Mouse (Mus musculus): ENCODE data around the gene Pecam1. TPM values are rescaled to one million over a fixed set of nuclear protein-coding genes. Genes with fewer than 3 reads are reported as not detected.
"Not testable (repeated sequence)": the region's sequence is repeated elsewhere in the genome, so short reads cannot be mapped to it uniquely, and the experiment has no call there.

Pecam1 gene
- polyA plus RNA-seq, 1 experiment from 2014 or later = 23.6 TPM

DNA sequence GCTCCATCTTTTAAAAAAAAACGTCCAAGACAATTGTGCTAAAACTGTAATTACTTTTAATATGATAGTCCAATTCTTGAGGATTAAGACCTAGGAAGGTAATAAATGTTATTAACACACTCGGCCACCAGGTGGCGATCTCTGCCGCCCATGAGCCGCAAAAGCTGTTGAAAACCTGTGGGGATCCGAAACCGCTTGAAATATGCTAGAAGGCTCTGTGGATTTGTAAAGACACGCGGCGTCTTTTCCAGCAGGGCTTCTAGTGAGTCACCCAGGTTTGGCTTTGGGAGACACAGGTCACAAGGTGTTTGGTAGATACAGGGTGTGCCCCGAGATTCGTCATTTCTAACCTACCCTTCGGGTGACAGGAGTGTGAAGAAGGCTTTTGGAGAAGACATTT lies 102.1 kb downstream of the Pecam1 start:
- no peak overlapping the region for H3K4me2 ChIP-seq
- H3K27ac ChIP-seq = no peak overlapping the region
- H3K27me3 ChIP-seq = no peaks in the 10 kb centered on the region
- no peaks in the 10 kb centered on the region for H3K4me1 ChIP-seq (replicated peaks)
- H3K36me3 ChIP-seq = no peaks in the 10 kb centered on the region
- no peak for ATAC-seq (ENCODE audit: insufficient number of reproducible peaks, insufficient read depth, low FRiP score, low TSS enrichment, low read depth)
- 29% methylated on average over 13 of the region's 13 CpGs for WGBS
- no peak overlapping the region for H3K9ac ChIP-seq (replicated peaks)
- no peaks in the 10 kb centered on the region for H3K9me3 ChIP-seq
- H3K4me3 ChIP-seq (replicated peaks) = no peak overlapping the region

DNA sequence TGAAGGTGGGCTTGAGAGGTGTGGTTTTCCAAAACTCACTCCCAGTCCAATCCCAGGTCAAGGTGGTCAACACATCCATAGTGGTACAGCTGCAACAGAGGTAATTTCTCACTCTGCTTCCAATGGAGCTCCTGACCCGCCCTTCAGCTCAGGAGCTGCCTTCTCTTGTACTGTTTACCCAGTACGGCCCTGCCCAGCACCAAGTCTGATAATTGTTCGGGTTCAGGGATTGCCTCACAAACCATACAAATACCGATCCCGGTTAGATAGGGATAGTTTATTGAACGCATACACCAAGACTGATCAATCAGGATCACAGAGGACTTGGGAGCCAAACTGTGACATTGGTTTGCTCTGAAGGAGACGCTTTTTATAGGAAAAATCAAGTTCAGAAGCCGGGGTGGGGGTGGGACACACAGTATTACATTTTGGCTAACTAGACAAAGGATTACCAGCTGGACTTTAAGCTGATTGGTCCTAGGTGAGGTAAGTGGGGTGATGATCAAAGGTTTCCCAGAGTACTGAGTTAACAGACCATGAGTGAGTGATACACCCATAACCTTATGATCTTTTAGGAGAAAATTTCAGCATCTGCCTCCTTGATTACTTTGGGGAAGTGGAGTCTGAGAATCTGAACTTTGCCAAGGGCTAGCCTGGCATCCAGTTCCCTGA lies 107.3 kb downstream of the Pecam1 start:
- Histone ChIP-seq H3K27ac (no peak overlapping the region), H3K27me3 (no peaks in the 10 kb centered on the region), H3K9me3 (no peaks in the 10 kb centered on the region), H3K36me3 (no peaks in the 10 kb centered on the region), H3K9ac (replicated peaks) (no peak overlapping the region), H3K4me1 (replicated peaks) (peaks cover 19% of the 10 kb centered on the region), H3K4me3 (replicated peaks) (no peak overlapping the region), H3K4me2 (no peak overlapping the region)
- WGBS = 79% methylated on average over 8 of the region's 8 CpGs
- ATAC-seq (ENCODE audit: insufficient number of reproducible peaks, insufficient read depth, low FRiP score, low TSS enrichment, low read depth) = no peak

DNA sequence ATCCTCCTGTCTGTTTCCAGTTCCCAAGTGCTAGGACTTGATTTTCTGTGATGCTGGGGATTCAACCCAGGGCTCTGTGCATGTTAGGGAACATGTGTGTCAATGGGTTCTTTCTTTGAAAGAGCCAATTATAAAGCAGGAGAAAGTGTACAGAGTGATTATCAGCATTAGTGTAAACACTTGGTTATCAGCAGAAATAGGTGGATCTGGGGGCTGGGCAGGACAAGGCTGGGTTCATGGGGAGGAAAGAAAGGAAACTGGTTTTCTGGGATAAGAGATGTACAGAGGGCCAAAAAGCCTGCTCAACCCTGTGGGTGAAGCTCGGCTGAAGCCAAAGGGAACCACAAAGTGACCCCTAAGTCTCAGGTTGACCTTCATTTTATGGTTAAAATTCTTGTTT lies 108.8 kb downstream of the Pecam1 start:
- H3K4me3 ChIP-seq (replicated peaks) = no peak overlapping the region
- peaks cover 24% of the 10 kb centered on the region for H3K4me1 ChIP-seq (replicated peaks)
- H3K9me3 ChIP-seq = no peaks in the 10 kb centered on the region
- no peak for ATAC-seq (ENCODE audit: insufficient number of reproducible peaks, insufficient read depth, low FRiP score, low TSS enrichment, low read depth)
- H3K9ac ChIP-seq (replicated peaks) = no peak overlapping the region; the same call in 1 of the 2 replicates
- H3K36me3 ChIP-seq = no peaks in the 10 kb centered on the region
- 79% methylated on average over 1 of the region's 1 CpGs for WGBS
- H3K27ac ChIP-seq = no peak overlapping the region
- H3K27me3 ChIP-seq = no peaks in the 10 kb centered on the region
- no peak overlapping the region for H3K4me2 ChIP-seq

DNA sequence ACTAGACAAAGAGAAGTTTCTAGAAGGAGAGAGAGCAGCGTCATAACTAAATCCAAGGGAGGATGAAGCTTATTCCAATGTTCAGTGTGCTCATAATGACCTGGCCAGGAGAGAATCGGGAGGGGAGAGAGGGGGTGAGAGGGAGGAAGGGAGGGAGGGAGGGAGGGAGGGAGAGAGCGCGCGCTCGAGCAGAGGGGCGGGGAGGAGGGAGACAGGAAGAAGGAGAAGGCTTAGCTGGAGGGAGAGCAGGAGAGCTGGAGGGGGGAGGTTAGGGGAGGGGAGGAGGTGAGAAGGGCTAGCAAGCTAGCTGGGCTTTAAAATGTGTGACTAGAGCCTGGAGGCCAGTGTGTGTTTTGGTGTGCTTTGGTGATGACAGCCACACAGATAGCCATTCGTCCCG lies 110.4 kb downstream of the Pecam1 start:
- no peak overlapping the region for H3K9ac ChIP-seq (replicated peaks)
- no peaks in the 10 kb centered on the region for H3K27me3 ChIP-seq
- no peak overlapping the region for H3K4me3 ChIP-seq (replicated peaks)
- no peaks in the 10 kb centered on the region for H3K9me3 ChIP-seq
- H3K4me2 ChIP-seq = 0 out of 2 replicates have a peak overlapping the region, but pooled peaks have one; percentile 19
- ATAC-seq (ENCODE audit: insufficient number of reproducible peaks, insufficient read depth, low FRiP score, low TSS enrichment, low read depth) = no peak
- 0 out of 2 replicates have a peak overlapping the region, but pooled peaks have one; percentile 45 for H3K27ac ChIP-seq
- H3K36me3 ChIP-seq = no peaks in the 10 kb centered on the region
- peaks cover 24% of the 10 kb centered on the region for H3K4me1 ChIP-seq (replicated peaks)
- 19% methylated on average over 9 of the region's 9 CpGs for WGBS

DNA sequence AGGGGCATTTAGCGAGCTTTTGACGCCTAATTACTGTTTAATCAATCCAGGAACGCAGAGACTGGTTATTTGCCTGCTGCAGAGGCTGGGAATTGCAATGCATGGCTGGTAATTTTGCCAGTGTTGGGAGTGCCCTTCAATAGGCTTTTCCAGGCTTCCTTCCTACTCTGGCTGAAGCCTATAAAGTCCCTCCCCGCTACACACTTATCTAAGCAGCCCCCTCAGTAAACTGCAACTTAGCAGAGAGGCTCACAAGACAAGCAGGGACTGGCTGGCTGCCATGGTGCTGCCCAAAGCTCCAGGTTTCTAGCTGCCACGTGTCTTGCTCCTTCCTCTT lies 111.1 kb downstream of the Pecam1 start:
- H3K4me3 ChIP-seq (replicated peaks) = no peak overlapping the region
- no peak for ATAC-seq (ENCODE audit: insufficient number of reproducible peaks, insufficient read depth, low FRiP score, low TSS enrichment, low read depth)
- 0 out of 2 replicates have a peak overlapping the region, but pooled peaks have one; percentile 19 for H3K4me2 ChIP-seq
- H3K27me3 ChIP-seq = no peaks in the 10 kb centered on the region
- no peak overlapping the region for H3K9ac ChIP-seq (replicated peaks)
- 0 out of 2 replicates have a peak overlapping the region, but pooled peaks have one; percentile 45 for H3K27ac ChIP-seq
- H3K36me3 ChIP-seq = no peaks in the 10 kb centered on the region
- peaks cover 24% of the 10 kb centered on the region for H3K4me1 ChIP-seq (replicated peaks)
- 11% methylated on average over 5 of the region's 5 CpGs for WGBS
- no peaks in the 10 kb centered on the region for H3K9me3 ChIP-seq

DNA sequence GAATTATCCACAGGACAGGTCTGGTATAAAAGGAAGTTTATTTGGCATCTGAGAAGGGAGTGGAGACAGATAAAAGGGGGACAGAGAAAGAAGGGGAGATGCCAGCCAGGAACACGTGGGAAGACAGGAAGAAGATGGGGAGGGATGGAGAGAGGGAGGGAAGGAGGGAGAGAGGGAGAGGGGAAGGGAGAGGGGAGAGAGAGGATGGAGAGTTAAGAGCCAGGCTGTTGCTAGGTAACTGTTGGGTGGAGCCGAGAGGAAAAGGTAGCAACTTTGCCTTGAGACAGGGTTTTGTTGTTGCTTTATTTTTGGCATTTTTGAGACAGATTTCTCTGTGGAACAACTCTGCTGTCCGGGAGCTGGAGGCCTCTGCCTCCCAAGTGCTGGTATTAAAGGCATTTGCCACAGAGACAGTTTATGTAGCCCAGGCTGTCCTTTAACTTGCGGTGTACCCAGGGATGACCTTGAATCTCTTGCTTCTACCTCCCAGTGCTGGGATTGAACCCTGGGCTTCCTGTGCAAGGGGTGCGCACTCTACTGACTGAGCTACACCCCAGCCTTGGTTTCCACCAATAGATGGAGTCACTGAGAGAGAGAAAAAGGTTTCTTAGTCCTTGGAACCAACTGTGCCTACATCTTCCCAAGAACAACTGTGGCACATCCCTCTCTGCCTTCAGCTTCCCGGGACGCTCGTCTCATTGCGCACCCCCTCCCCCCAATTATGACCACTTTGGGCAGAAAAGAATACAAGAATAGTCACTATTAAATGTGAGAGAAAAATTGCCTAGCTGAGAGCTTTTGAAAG lies 111.7 kb downstream of the Pecam1 start:
- H3K9me3 ChIP-seq = no peaks in the 10 kb centered on the region
- no peak overlapping the region for H3K27ac ChIP-seq
- ATAC-seq (ENCODE audit: insufficient number of reproducible peaks, insufficient read depth, low FRiP score, low TSS enrichment, low read depth) = no peak
- no peak overlapping the region for H3K9ac ChIP-seq (replicated peaks)
- H3K27me3 ChIP-seq = no peaks in the 10 kb centered on the region
- no peaks in the 10 kb centered on the region for H3K36me3 ChIP-seq
- H3K4me1 ChIP-seq (replicated peaks) = peaks cover 24% of the 10 kb centered on the region
- no peak overlapping the region for H3K4me3 ChIP-seq (replicated peaks)
- 33% methylated on average over 9 of the region's 9 CpGs for WGBS
- H3K4me2 ChIP-seq = no peak overlapping the region

DNA sequence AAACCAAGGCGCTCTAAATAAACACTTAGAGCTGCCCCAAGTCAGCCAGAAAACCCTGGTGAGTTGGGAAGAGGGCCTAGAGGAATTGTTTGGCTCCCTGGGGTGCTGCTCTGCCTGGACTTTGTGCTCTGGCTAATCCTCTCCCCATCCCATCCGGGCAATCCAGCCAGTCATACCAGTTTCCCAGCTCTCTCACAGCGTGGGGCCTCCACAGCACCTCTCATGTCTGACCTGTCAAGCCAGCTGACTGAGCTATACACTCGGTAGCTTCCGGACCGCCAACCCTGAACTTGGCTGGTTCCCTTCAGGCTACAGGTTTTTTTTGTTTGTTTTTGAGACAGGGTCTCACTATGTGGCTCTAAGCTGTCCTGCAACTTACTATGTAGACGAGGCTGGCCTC lies 112.7 kb downstream of the Pecam1 start:
- no peak overlapping the region for H3K27ac ChIP-seq
- H3K4me2 ChIP-seq = no peak overlapping the region
- no peak overlapping the region for H3K9ac ChIP-seq (replicated peaks)
- peaks cover 7% of the 10 kb centered on the region for H3K9me3 ChIP-seq
- 14% methylated on average over 7 of the region's 7 CpGs for WGBS
- no peak overlapping the region for H3K4me3 ChIP-seq (replicated peaks)
- no peak for ATAC-seq (ENCODE audit: insufficient number of reproducible peaks, insufficient read depth, low FRiP score, low TSS enrichment, low read depth)
- H3K36me3 ChIP-seq = no peaks in the 10 kb centered on the region
- H3K4me1 ChIP-seq (replicated peaks) = peaks cover 24% of the 10 kb centered on the region
- no peaks in the 10 kb centered on the region for H3K27me3 ChIP-seq

DNA sequence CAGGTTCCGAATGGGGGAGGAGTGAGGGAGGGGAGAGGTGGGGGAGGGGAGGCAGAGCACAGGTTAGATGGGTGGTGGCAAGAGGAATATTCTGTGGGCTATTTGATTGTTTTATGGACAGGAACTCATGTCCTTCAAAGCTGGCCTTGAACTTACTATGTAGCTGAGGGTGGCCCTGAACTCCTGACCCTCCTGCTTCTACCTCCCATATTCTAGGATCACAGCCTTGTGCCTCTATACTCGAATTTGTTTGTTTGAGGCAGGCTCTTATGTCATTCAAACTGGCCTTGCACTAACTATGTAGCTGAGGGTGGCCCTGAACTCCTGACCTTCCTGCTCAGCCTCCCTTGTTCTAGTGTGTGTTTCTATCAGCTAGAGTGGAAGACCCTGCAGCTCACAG lies 114.5 kb downstream of the Pecam1 start:
- no peak overlapping the region for H3K9ac ChIP-seq (replicated peaks)
- H3K4me3 ChIP-seq (replicated peaks) = no peak overlapping the region
- peaks cover 24% of the 10 kb centered on the region for H3K4me1 ChIP-seq (replicated peaks)
- H3K36me3 ChIP-seq = no peaks in the 10 kb centered on the region
- no peaks in the 10 kb centered on the region for H3K27me3 ChIP-seq
- no peak overlapping the region for H3K4me2 ChIP-seq
- peaks cover 18% of the 10 kb centered on the region for H3K9me3 ChIP-seq
- no peak overlapping the region for H3K27ac ChIP-seq
- WGBS = 54% methylated on average over 2 of the region's 2 CpGs
- ATAC-seq (ENCODE audit: insufficient number of reproducible peaks, insufficient read depth, low FRiP score, low TSS enrichment, low read depth) = no peak

DNA sequence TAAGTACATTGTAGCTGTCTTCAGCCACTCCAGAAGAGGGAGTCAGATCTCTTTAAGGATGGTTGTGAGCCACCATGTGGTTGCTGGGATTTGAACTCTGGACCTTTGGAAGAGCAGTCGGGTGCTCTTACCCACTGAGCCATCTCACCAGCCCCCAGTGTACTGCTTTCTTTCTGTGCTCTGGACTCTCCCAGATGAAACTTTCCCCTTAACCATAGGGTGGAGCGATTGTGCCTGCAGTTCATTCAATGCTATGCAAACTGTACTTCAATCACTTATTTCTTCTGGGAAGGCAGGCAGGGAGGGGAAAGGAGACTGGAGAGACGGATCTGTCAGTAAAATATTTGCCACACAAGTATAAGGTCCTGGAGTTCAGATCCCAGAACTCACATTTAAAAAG lies 116.3 kb downstream of the Pecam1 start:
- 86% methylated on average over 3 of the region's 3 CpGs for WGBS
- ATAC-seq (ENCODE audit: insufficient number of reproducible peaks, insufficient read depth, low FRiP score, low TSS enrichment, low read depth); H3K36me3 ChIP-seq; H3K9ac ChIP-seq (replicated peaks); H3K4me3 ChIP-seq (replicated peaks); H3K27ac ChIP-seq; H3K27me3 ChIP-seq; H3K4me2 ChIP-seq: not testable (repeated sequence)
- peaks cover 18% of the 10 kb centered on the region for H3K9me3 ChIP-seq
- peaks cover 11% of the 10 kb centered on the region for H3K4me1 ChIP-seq (replicated peaks)

DNA sequence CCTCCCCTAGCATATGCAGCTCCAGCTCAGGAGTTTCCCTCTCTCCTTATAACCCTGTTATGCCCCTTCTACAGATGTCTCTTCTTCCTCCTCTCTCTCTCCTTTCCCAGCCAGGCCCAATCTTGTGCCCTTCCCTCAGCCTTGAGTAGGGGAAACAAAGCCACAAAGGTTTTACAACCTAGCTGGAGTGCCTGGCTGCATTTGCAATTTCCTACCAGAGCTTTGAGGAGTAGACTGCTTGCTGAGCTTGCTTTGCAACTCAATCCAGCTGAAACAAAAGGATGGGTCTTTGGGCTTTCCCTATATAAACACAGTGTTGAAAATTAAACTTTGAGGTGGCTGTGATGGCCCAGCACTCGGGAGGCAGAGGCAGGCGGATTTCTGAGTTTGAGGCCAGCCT lies 117.0 kb downstream of the Pecam1 start:
- Histone ChIP-seq H3K27ac (no peak overlapping the region), H3K9ac (replicated peaks) (no peak overlapping the region), H3K4me3 (replicated peaks) (no peak overlapping the region), H3K4me1 (replicated peaks) (peaks cover 5% of the 10 kb centered on the region; the same call in 1 of the 2 replicates), H3K4me2 (no peak overlapping the region), H3K36me3 (no peaks in the 10 kb centered on the region), H3K27me3 (no peaks in the 10 kb centered on the region), H3K9me3 (peaks cover 18% of the 10 kb centered on the region)
- ATAC-seq (ENCODE audit: insufficient number of reproducible peaks, insufficient read depth, low FRiP score, low TSS enrichment, low read depth) = no peak
- WGBS = 88% methylated on average over 2 of the region's 2 CpGs

DNA sequence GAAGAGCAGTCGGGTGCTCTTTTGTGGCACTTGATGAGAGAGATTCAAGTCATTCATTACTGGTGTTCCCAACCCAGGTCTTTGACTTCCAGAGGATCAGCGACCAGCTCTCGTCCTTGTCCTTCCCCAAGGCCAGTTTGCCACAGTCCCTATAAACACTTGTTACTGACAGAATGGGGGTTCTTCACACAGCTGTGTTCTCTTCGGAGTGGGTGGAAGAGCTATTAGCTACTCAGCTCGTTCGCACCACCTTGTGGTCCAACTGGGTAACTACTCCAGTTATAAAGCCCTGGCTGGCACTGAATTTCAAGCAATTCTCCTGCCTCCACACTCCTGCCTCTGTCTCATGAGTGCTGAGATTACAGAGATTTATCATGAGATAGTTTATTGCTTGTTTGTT lies 122.7 kb downstream of the Pecam1 start:
- no peaks in the 10 kb centered on the region for H3K4me1 ChIP-seq (replicated peaks)
- H3K9ac ChIP-seq (replicated peaks) = no peak overlapping the region
- no peak overlapping the region for H3K27ac ChIP-seq
- no peak overlapping the region for H3K4me3 ChIP-seq (replicated peaks)
- whole genome bisulfite sequencing = 21% methylated on average over 6 of the region's 6 CpGs
- H3K27me3 ChIP-seq = no peaks in the 10 kb centered on the region
- no peak overlapping the region for H3K4me2 ChIP-seq
- no peaks in the 10 kb centered on the region for H3K36me3 ChIP-seq
- ATAC-seq (ENCODE audit: insufficient number of reproducible peaks, insufficient read depth, low FRiP score, low TSS enrichment, low read depth) = no peak
- peaks cover 10% of the 10 kb centered on the region; the same call in 1 of the 2 replicates for H3K9me3 ChIP-seq
